Mouse (Mus musculus) heart, postnatal 0 days (tissue): Measurements from ENCODE around the gene Rora.

Experiments
- CTCF ChIP-seq: IDR thresholded peaks from 2 replicates; pipeline ENCODE4 v1.5.1; 2016; ENCODE audit warnings: antibody characterized with exemption, control low read depth, low read depth
- EP300 ChIP-seq: IDR thresholded peaks from 2 replicates; pipeline ENCODE4 v1.6.1; 2016; ENCODE audit warnings: antibody characterized with exemption, low read depth

GRCm38 (mm10) chr9:69183888-69184287, 530.3 kb downstream of the Rora start:
- TF ChIP-seq CTCF (no peak), EP300 (no peak)
